Mouse (Mus musculus) bone marrow, adult 2 months (tissue): ENCODE data around the gene Nrg3. TPM values are rescaled to one million over a fixed set of nuclear protein-coding genes. Genes with fewer than 3 reads are reported as not detected.

Experiments
- H3K27ac ChIP-seq: fragments of 200-500 bp; 2 replicates; pipeline ENCODE4 v1.5.1; 2012; ENCODE audit warnings: low read depth, mild to moderate bottlenecking, control low read depth, inconsistent platforms, low read length; ENCODE audit not compliant: control insufficient read depth, poor library complexity, insufficient read depth
- H3K4me1 ChIP-seq: fragments of 200-500 bp; 2 replicates; pipeline ENCODE4 v1.6.1; 2011; ENCODE audit warnings: low read length; ENCODE audit not compliant: control insufficient read depth, insufficient read depth
- H3K4me3 ChIP-seq: fragments of 200-500 bp; replicated peaks from 2 replicates; pipeline ENCODE3; 2011; ENCODE audit warnings: mild to moderate bottlenecking, low read depth, low read length, control low read depth; ENCODE audit not compliant: control insufficient read depth
- CTCF ChIP-seq: fragments of 200-500 bp; IDR thresholded peaks from 2 replicates; pipeline ENCODE4 v1.5.1; 2011; ENCODE audit warnings: low read length, control low read depth; ENCODE audit not compliant: control insufficient read depth, insufficient read depth
- POLR2A ChIP-seq: fragments of 200-500 bp; IDR thresholded peaks from 2 replicates; pipeline ENCODE4 v1.6.1; 2011; ENCODE audit warnings: low read depth, mild to moderate bottlenecking, control low read depth, low read length, borderline replicate concordance; ENCODE audit not compliant: control insufficient read depth
- WGBS: fragments of 180-500 bp; shearing (Covaris S2); methylation state at CpG from one replicate; pipeline ENCODE4 v1.1.7; 2018; 5-methylcytosine and 5-hydroxymethylcytosine counted together
- polyA plus RNA-seq: library from polyadenylated mRNA; stranded (reverse); fragments of >200 nt; gene quantifications from 2 replicates; pipeline ENCODE4 v1.2.4, GENCODE M21; 2011; ENCODE audit warnings: low replicate concordance; ENCODE audit not compliant: missing spikeins, insufficient read depth, insufficient read length

Gene Nrg3
- polyA plus RNA-seq, 1 experiment, result not detected

GRCm38 (mm10) chr14:38700972-38701371 is 771.9 kb downstream of the Nrg3 start:
- WGBS, result 80% methylated on average over 3 of the region's 3 CpGs

GRCm38 (mm10) chr14:38659973-38660372 is 812.9 kb downstream of the Nrg3 start:
- TF ChIP-seq CTCF (no peak), POLR2A (no peak)
- 59% methylated on average over 1 of the region's 1 CpGs for WGBS
- no peaks in the 10 kb centered on the region for H3K4me1 ChIP-seq
- no peak overlapping the region for H3K4me3 ChIP-seq
- no peak overlapping the region for H3K27ac ChIP-seq

More at GRCm38 (mm10) chr14:38700972-38701371, 771.9 kb downstream of the Nrg3 start:
- Histone ChIP-seq H3K4me1 (no peaks in the 10 kb centered on the region), H3K4me3 (no peak overlapping the region), H3K27ac (no peak overlapping the region)
- TF ChIP-seq POLR2A, result no peak
- no peak for TF ChIP-seq CTCF

- whole genome bisulfite sequencing, result 61% methylated on average over 3 of the region's 3 CpGs
- Histone ChIP-seq H3K4me1 (no peaks in the 10 kb centered on the region), H3K27ac (no peak overlapping the region), H3K4me3 (no peak overlapping the region)
- TF ChIP-seq CTCF (no peak), POLR2A (no peak)
These were observed 835.8 kb downstream of the Nrg3 start for GRCm38 (mm10) chr14:38637070-38637469.

GRCm38 (mm10) chr14:38630114-38630513 is 842.8 kb downstream of the Nrg3 start:
- TF ChIP-seq POLR2A (no peak), CTCF (no peak)
- no peaks in the 10 kb centered on the region for H3K4me1 ChIP-seq
- H3K27ac ChIP-seq, result no peak overlapping the region
- WGBS, result 82% methylated on average over 3 of the region's 3 CpGs
- no peak overlapping the region for H3K4me3 ChIP-seq

GRCm38 (mm10) chr14:38629671-38630070 is 843.2 kb downstream of the Nrg3 start:
- no peaks in the 10 kb centered on the region for H3K4me1 ChIP-seq
- H3K4me3 ChIP-seq, result no peak overlapping the region
- H3K27ac ChIP-seq, result no peak overlapping the region
- TF ChIP-seq POLR2A (no peak), CTCF (no peak)

GRCm38 (mm10) chr14:38628862-38629619 is 843.8 kb downstream of the Nrg3 start:
- Histone ChIP-seq H3K4me1 (no peaks in the 10 kb centered on the region), H3K4me3 (no peak overlapping the region), H3K27ac (no peak overlapping the region)
- 55% methylated on average over 2 of the region's 2 CpGs for WGBS
- TF ChIP-seq CTCF (no peak), POLR2A (no peak)

GRCm38 (mm10) chr14:38616969-38617368 is 855.9 kb downstream of the Nrg3 start:
- Histone ChIP-seq H3K4me1 (no peaks in the 10 kb centered on the region), H3K4me3 (no peak overlapping the region), H3K27ac (no peak overlapping the region)
- TF ChIP-seq CTCF, result no peak
- TF ChIP-seq POLR2A, result no peak

GRCm38 (mm10) chr14:38597735-38598134 is 875.2 kb downstream of the Nrg3 start:
- no peak for TF ChIP-seq POLR2A
- TF ChIP-seq CTCF, result no peak
- H3K27ac ChIP-seq, result no peak overlapping the region

GRCm38 (mm10) chr14:38594297-38594696 is 878.6 kb downstream of the Nrg3 start:
- no peak for TF ChIP-seq POLR2A
- no peak for TF ChIP-seq CTCF
- H3K4me1 ChIP-seq, result no peaks in the 10 kb centered on the region
- WGBS, result 61% methylated on average over 1 of the region's 1 CpGs
- H3K4me3 ChIP-seq, result no peak overlapping the region
- H3K27ac ChIP-seq, result no peak overlapping the region

More at GRCm38 (mm10) chr14:38597735-38598134, 875.2 kb downstream of the Nrg3 start:
- Histone ChIP-seq H3K4me3 (no peak overlapping the region), H3K4me1 (no peaks in the 10 kb centered on the region)
